Comparison of ENCODE assay signal across 10 mouse cellular contexts in the genomic region with DNA sequence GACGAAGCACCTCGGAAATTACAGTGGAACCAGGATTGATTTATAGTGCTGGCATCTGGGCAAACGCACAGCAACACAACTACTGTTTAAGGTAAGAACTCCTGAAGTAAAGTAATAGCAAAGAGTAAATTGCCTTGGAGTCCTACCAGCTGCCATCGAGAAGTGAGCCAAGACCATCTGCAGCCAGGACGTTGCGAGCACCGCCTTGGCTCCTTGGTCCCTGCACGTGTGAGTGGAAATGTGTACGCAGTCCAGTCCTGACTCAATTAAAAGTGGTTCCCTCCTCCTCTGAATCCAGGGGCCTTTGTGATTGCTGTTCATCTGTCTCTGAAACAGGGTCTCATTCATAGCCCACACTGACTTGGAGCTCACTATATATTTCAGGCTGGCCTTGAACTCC.
DNase-seq lines count a peak whose midpoint lies in the region; ATAC-seq and TF ChIP-seq lines count a peak whose summit lies in the region.
"Had no signal": no experiment of that assay in that cellular context is flagged by ENCODE, and none has a peak within 500 bp of the region (broad histone marks: within the 10 kb centered on the region; RNA-seq: fewer than 3 reads in every experiment).

No protein-coding gene starts in this region.

- DNase-seq in heart, embryonic 10.5 days (ENCODE audit: low spot score) = no peak
- DNase-seq in heart, adult 2 months = no peak
- DNase-seq in layer of hippocampus, adult 2 months (ENCODE audit: low spot score in 2 of 2) = no peak
- no peak for DNase-seq in layer of hippocampus, postnatal 36 days
- no peak for DNase-seq in T-cell, adult 2 months (ENCODE audit: low spot score)
- DNase-seq in liver, embryonic 11.5 days (ENCODE audit: low spot score) = no peak

- no peak for TF ChIP-seq EP300 in heart, adult 2 months (IDR thresholded peaks at IDR 0.05; ENCODE audit: insufficient read depth, low read depth, low read length)

- 81% methylated on average over 9 of the region's 9 CpGs for WGBS in heart, embryonic 10.5 days
- WGBS in heart, adult 2 months = 48% methylated on average over 9 of the region's 9 CpGs
- 47% methylated on average over 9 of the region's 9 CpGs for WGBS in intestine, embryonic 15.5 days
- 40% methylated on average over 9 of the region's 9 CpGs for WGBS in neural tube, embryonic 14.5 days
- WGBS in liver, embryonic 11.5 days = 78% methylated on average over 9 of the region's 9 CpGs

- H3K9me3 ChIP-seq in heart, embryonic 10.5 days = no peaks in the 10 kb centered on the region
- H3K9me3 ChIP-seq in intestine, embryonic 15.5 days = no peaks in the 10 kb centered on the region
- no peaks in the 10 kb centered on the region for H3K9me3 ChIP-seq in neural tube, embryonic 14.5 days (ENCODE audit: control insufficient read depth, low read length)
- no peaks in the 10 kb centered on the region for H3K9me3 ChIP-seq in liver, embryonic 11.5 days (ENCODE audit: control insufficient read depth, low read length)
- H3K9me3 ChIP-seq: embryonic facial prominence, embryonic 12.5 days; liver, embryonic 12.5 days had no signal

- intact Hi-C loops in heart, adult 2 months (cut with DNase I) = loop anchor here (2.0 kb wide), 1 partner anchor 19 kb away; no protein-coding TSS in a partner anchor

- H3K27ac ChIP-seq in heart, embryonic 10.5 days = peak overlapping the region; percentile 95; the same call in 1 of the 2 replicates
- H3K27ac ChIP-seq in heart, adult 2 months = no peak overlapping the region; the same call in 1 of the 2 replicates
- peak overlapping the region; percentile 96; the same call in 1 of the 2 replicates for H3K27ac ChIP-seq in layer of hippocampus, adult 2 months
- no peak overlapping the region; the same call in 1 of the 2 replicates for H3K27ac ChIP-seq in intestine, embryonic 15.5 days
- H3K27ac ChIP-seq in neural tube, embryonic 14.5 days (ENCODE audit: low read depth, low read length) = no peak overlapping the region
- H3K27ac ChIP-seq in liver, embryonic 11.5 days (ENCODE audit: low read depth, low read length) = no peak overlapping the region
- H3K27ac ChIP-seq: embryonic facial prominence, embryonic 12.5 days; liver, embryonic 12.5 days had no signal

- H3K9ac ChIP-seq in heart, adult 2 months (ENCODE audit: low read depth, low read length) = no peak overlapping the region
- H3K9ac ChIP-seq in intestine, embryonic 15.5 days = no peak overlapping the region
- H3K9ac ChIP-seq in neural tube, embryonic 14.5 days (replicated peaks; ENCODE audit: low read depth, low read length) = no peak overlapping the region
- no peak overlapping the region for H3K9ac ChIP-seq in liver, embryonic 11.5 days (ENCODE audit: low read depth, low read length)
- H3K9ac ChIP-seq: embryonic facial prominence, embryonic 12.5 days; liver, embryonic 12.5 days had no signal

- H3K4me3 ChIP-seq in heart, embryonic 10.5 days = peak overlapping the region; percentile 74; the same call in 1 of the 2 replicates
- H3K4me3 ChIP-seq in heart, adult 2 months = no peak overlapping the region
- no peak overlapping the region for H3K4me3 ChIP-seq in layer of hippocampus, adult 2 months
- H3K4me3 ChIP-seq in intestine, embryonic 15.5 days (replicated peaks) = no peak overlapping the region
- H3K4me3 ChIP-seq in neural tube, embryonic 14.5 days (ENCODE audit: low read depth, low read length) = no peak overlapping the region
- H3K4me3 ChIP-seq in liver, embryonic 11.5 days (ENCODE audit: low read depth, low read length) = no peak overlapping the region
- H3K4me3 ChIP-seq: embryonic facial prominence, embryonic 12.5 days; liver, embryonic 12.5 days had no signal

- peaks cover 2% of the 10 kb centered on the region for H3K79me2 ChIP-seq in heart, adult 2 months (replicated peaks; ENCODE audit: control insufficient read depth, insufficient read depth, low read length)

- no peak for TF ChIP-seq CTCF in heart, adult 2 months (IDR thresholded peaks at IDR 0.05)
- TF ChIP-seq CTCF in layer of hippocampus, adult 2 months (conservative IDR thresholded peaks at IDR 0.05) = no peak

- peaks cover 83% of the 10 kb centered on the region for H3K4me1 ChIP-seq in heart, embryonic 10.5 days
- H3K4me1 ChIP-seq in heart, adult 2 months (ENCODE audit: control insufficient read depth, insufficient read depth, low read length) = peaks cover 32% of the 10 kb centered on the region
- H3K4me1 ChIP-seq in intestine, embryonic 15.5 days (replicated peaks) = peaks cover 59% of the 10 kb centered on the region
- H3K4me1 ChIP-seq in neural tube, embryonic 14.5 days (ENCODE audit: control insufficient read depth, insufficient read depth, low read length) = peaks cover 61% of the 10 kb centered on the region
- peaks cover 18% of the 10 kb centered on the region for H3K4me1 ChIP-seq in liver, embryonic 11.5 days (replicated peaks; ENCODE audit: control insufficient read depth, insufficient read depth, low read length)

- H3K4me2 ChIP-seq in intestine, embryonic 15.5 days (replicated peaks) = peak overlapping the region; percentile 78
- H3K4me2 ChIP-seq in neural tube, embryonic 14.5 days (ENCODE audit: low read depth, low read length) = peak overlapping the region; percentile 72
- no peak overlapping the region for H3K4me2 ChIP-seq in liver, embryonic 11.5 days
- H3K4me2 ChIP-seq: liver, embryonic 12.5 days had no signal

- H3K27me3 ChIP-seq in heart, embryonic 10.5 days (ENCODE audit: insufficient read depth, poor library complexity, severe bottlenecking) = no peaks in the 10 kb centered on the region
- H3K27me3 ChIP-seq in heart, adult 2 months (ENCODE audit: control insufficient read depth, insufficient read depth, low read length) = no peaks in the 10 kb centered on the region
- H3K27me3 ChIP-seq in intestine, embryonic 15.5 days (replicated peaks) = no peaks in the 10 kb centered on the region
- no peaks in the 10 kb centered on the region for H3K27me3 ChIP-seq in neural tube, embryonic 14.5 days (ENCODE audit: control insufficient read depth, insufficient read depth, low read length)
- H3K27me3 ChIP-seq in liver, embryonic 11.5 days (replicated peaks; ENCODE audit: control insufficient read depth, insufficient read depth, low read length) = peaks cover 17% of the 10 kb centered on the region
- H3K27me3 ChIP-seq: embryonic facial prominence, embryonic 12.5 days had no signal

- TF ChIP-seq POLR2A in heart, adult 2 months (IDR thresholded peaks at IDR 0.05; ENCODE audit: insufficient read depth, low read depth, low read length) = no peak

- H3K36me3 ChIP-seq in heart, embryonic 10.5 days = no peaks in the 10 kb centered on the region
- peaks cover 2% of the 10 kb centered on the region; the same call in 1 of the 2 replicates for H3K36me3 ChIP-seq in heart, adult 2 months (ENCODE audit: control insufficient read depth, insufficient read depth, low read length)
- H3K36me3 ChIP-seq in intestine, embryonic 15.5 days = no peaks in the 10 kb centered on the region
- no peaks in the 10 kb centered on the region; the same call in 1 of the 2 replicates for H3K36me3 ChIP-seq in neural tube, embryonic 14.5 days (ENCODE audit: control insufficient read depth, insufficient read depth, low read length)
- no peaks in the 10 kb centered on the region for H3K36me3 ChIP-seq in liver, embryonic 11.5 days (ENCODE audit: control insufficient read depth, insufficient read depth, low read length)
- H3K36me3 ChIP-seq: liver, embryonic 12.5 days had no signal

- ATAC-seq in intestine, embryonic 15.5 days = no peak
- ATAC-seq in neural tube, embryonic 14.5 days (ENCODE audit: low read depth) = no peak
- no peak for ATAC-seq in liver, embryonic 11.5 days (replicated peaks; ENCODE audit: low FRiP score)
- ATAC-seq: liver, embryonic 12.5 days had no signal

Comparison
In these comparisons a context has a peak if more than half of its experiments do, and no peak if none do; other contexts are left out.
1. H3K27ac ChIP-seq: peak in heart, embryonic 10.5 days (single experiment) and layer of hippocampus, adult 2 months (single experiment); none in heart, adult 2 months (single experiment), intestine, embryonic 15.5 days (single experiment), neural tube, embryonic 14.5 days (single experiment) and liver, embryonic 11.5 days (single experiment).